Mouse (Mus musculus) thymus, postnatal 10 days (tissue): ENCODE measurements at regions not wholly inside any gene's neighbourhood (a gene's known extent, or its start where the extent isn't known, plus 50 kb on each side); places are given as distances from the start of the nearest gene placed in this dataset.

Experiments used
- DNase-seq, 2 experiments: peaks; one replicate each; pipeline ENCODE4 v3.0.0; 2021; ENCODE audit warnings: low spot score in 2 of 2

DNA sequence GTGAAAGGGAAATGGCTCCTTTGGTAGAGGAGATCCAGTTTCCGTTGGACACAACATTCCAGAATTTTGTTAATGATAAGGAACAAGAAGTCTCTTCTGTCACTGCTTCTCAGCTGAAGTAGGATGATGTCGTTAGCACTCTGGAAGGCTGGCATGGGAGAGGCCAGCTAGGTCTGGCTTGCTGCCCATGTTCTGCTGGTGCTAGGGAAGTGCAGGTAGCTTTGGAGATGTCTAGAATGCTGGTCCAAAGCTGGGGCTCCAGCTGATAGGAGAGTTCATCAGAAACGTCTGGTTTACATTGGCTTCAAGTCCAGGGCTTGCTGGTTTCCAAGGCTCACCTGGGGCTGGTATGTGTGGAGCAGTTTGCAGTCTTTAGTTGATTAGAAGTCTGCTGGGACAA, 156.3 kb downstream of the Diras2 start:
- DNase-seq = no peak

DNA sequence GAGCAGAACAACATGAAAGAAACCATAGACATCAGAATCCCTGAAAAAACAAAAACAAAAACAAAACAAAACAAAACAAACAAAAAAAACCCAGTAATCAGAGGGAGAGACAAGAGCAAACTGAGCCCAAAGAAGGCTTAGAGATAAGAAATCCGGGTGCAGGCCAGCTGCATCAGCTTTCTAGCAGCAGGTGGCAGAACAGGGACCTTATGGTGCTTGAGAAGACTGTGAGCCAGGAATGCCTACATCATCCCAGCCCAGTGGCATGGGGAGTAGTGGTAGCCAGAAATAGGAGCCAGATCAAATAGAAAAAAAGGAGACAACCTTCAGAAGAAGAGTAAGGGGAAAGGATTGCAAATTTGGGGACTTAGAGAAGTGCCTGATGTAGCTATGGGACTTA, 152.8 kb downstream of the Diras2 start:
- DNase-seq = no peak

DNA sequence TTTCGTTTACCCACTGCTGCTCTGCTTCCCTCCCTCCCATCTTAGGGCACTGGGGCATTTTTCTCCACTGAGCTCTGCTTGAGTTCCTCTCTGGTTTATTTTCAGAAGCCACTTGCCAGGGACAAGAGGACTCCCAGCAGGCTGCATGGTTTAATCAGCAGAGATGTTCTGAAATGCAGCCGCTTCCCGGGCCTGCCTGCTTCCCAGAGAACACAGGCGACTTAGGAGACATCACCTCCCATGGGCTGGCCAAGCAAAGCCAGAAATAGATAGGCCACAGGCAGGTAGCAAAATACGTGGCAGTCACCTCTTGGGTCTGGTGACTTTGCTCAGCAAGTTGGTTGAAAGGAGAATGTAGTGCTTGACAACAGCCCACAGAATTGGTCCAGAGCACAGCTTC, 141.8 kb downstream of the Diras2 start:
- no peak for DNase-seq

DNA sequence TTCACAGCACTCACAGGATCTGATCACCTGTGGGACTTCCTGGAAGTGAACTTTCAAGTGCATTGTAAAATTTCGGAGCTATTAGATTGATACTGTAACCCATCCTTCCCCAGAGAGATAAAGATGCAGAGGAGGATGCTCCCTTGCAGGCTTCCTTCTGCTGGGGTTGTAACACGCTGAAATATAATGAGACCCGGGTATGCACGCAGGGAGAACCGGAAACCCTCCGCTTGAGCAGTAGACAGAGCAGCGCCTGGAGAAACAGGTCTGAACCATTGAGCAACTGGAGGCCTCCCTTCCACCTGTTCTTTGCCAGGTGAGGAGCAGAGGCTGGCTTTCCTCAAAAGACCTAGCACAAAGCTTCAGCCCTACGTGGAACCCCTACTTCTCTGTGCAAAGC, 135.3 kb downstream of the Diras2 start:
- no peak for DNase-seq

- no peak for DNase-seq
Measured at GRCm38 (mm10) chr13:52398344-52398743, 132.7 kb downstream of the Diras2 start.

DNA sequence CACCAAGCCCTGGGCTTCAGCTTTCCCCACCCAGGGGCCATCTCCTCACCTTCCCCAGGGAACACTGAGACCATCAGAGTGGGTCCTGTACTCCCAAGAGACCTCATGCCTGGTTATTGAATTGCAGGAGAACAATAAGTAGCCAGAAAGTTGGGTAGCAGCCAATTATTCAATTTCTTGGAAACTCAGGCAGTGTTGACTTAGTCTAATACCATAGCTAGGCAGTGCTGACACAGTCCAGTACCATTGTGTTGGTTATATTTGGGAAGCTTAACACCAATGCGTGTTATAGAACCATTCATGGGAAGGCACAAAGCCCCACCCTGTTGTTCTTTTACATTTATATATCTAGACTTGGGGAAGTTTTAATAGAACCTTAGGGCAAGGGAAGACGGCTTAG, 131.9 kb downstream of the Diras2 start:
- no peak for DNase-seq

- DNase-seq = no peak
Measured at GRCm38 (mm10) chr13:52403805-52404204, 127.3 kb downstream of the Diras2 start.

- DNase-seq = peak; percentile 7 to 28
Measured at GRCm38 (mm10) chr13:52416301-52416700, 114.8 kb downstream of the Diras2 start.

DNA sequence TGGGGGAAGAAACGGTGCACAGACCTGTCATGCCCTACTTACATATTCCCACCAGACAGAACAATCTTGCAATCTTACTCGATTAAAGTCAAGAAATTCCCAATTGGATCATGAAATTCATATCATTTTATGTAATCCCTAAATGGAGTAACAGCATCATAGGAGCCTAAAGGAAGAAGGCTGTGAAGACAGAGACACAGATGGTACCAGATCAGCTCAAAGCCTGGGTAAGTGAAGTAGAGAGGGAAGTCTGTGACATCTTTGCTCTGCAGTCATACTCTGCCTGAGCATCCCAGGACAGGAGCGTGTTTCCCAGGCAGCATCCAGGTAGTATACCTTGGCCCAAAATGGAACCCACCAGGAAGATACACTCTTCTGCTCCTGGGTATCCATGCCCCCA, 108.6 kb downstream of the Diras2 start:
- DNase-seq = no peak

- no peak for DNase-seq
Measured at GRCm38 (mm10) chr13:52428527-52428926, 102.6 kb downstream of the Diras2 start.

DNA sequence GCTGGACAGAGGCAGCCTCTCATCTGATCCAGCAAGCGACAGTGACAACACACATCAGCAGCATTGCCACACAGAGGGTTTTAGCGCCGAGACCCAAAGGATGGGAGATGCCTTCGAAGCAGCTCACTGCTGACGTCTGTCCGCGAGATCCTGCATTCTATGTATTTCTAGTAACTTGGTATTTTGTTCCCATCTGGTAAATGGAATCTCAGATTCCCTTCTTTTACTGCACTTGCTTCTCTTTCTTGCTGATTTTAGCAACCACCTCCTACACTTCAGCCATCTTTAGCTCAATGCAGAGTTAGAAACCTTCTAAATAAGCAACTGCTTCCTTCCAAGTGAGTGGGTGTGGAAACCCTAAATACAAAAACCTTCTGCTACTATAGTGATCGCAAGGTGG, 94.3 kb downstream of the Diras2 start:
- no peak for DNase-seq

DNA sequence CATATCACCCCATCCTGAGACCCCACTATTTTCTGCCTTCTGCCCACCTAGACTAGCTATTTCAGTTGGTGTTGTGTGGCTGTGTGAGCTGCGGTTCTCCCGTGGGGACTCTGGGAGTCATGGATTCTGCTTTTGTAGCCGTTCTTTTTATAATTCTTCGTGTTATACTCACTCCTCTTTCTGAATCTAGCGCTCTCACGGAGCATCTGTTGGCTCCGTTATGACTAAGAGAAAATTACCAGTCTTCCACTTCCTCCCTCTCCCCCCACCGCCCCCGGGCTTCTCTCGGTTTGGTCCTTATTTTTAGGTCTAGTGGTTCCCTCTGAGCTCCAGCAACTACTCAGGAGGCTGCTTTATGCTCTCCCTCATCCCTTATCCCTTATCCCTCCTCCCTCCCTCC, 85.6 kb downstream of the Diras2 start:
- no peak for DNase-seq

- no peak for DNase-seq
Measured at GRCm38 (mm10) chr13:52448902-52449301, 82.2 kb downstream of the Diras2 start.

- DNase-seq = no peak
Measured at GRCm38 (mm10) chr13:52451486-52451885, 79.6 kb downstream of the Diras2 start.

GRCm38 (mm10) chr13:52452291-52452690, 78.8 kb downstream of the Diras2 start:
- no peak for DNase-seq
